Mouse (Mus musculus) MEL (cell line): ENCODE data around the gene Elmsan1. TPM values are rescaled to one million over a fixed set of nuclear protein-coding genes. Genes with fewer than 3 reads are reported as not detected.

Experiments used
- DNase-seq: peaks from one replicate; pipeline ENCODE4 v3.0.0; 2011; ENCODE audit warnings: low read depth, low spot score
- H3K27ac ChIP-seq: 2 replicates; pipeline ENCODE4 v1.5.1; 2012; ENCODE audit warnings: low read depth, mild to moderate bottlenecking, control low read depth, low read length, moderate library complexity; ENCODE audit not compliant: control insufficient read depth
- H3K27me3 ChIP-seq, 2 experiments: fragments of 150-350 bp in 1 of 2; sonication (generic) in 1 of 2; 2 replicates each; pipeline ENCODE4 v1.6.1; 2012; ENCODE audit warnings: low read length in 2 of 2, mild to moderate bottlenecking in 2 of 2, improper control_type of control experiment in 1 of 2, moderate library complexity in 1 of 2; ENCODE audit not compliant: insufficient read depth in 2 of 2, control insufficient read depth in 1 of 2
- H3K36me3 ChIP-seq, 2 experiments: 2 replicates each; pipeline ENCODE4 v1.6.1; 2012 to 2014; ENCODE audit warnings: low read length in 2 of 2, improper control_type of control experiment in 1 of 2, inconsistent platforms in 1 of 2, mild to moderate bottlenecking in 1 of 2; ENCODE audit not compliant: insufficient read depth in 2 of 2, control insufficient read depth in 1 of 2
- H3K4me1 ChIP-seq, 2 experiments: fragments of 150-350 bp in 1 of 2; sonication (generic) in 1 of 2; 2 replicates each; pipeline ENCODE4 v1.6.1; 2012; ENCODE audit warnings: low read length in 2 of 2, improper control_type of control experiment in 1 of 2, mild to moderate bottlenecking in 1 of 2; ENCODE audit not compliant: insufficient read depth in 2 of 2, control insufficient read depth in 1 of 2
- H3K4me3 ChIP-seq, 2 experiments: fragments of 150-350 bp in 1 of 2; sonication (generic) in 1 of 2; 2 replicates each; pipeline ENCODE4 v1.5.1; 2012; ENCODE audit warnings: low read depth in 2 of 2, low read length in 2 of 2, mild to moderate bottlenecking in 2 of 2, moderate library complexity in 2 of 2, control low read depth in 1 of 2, improper control_type of control experiment in 1 of 2; ENCODE audit not compliant: control insufficient read depth in 1 of 2, insufficient read depth in 1 of 2
- H3K79me2 ChIP-seq: 2 replicates; pipeline ENCODE4 v1.6.1; 2012; ENCODE audit warnings: mild to moderate bottlenecking, low read length, moderate library complexity; ENCODE audit not compliant: control insufficient read depth, poor library complexity, insufficient read depth
- H3K9ac ChIP-seq: 2 replicates; pipeline ENCODE4 v1.6.1; 2012; ENCODE audit warnings: low read depth, mild to moderate bottlenecking, control low read depth, low read length, moderate library complexity; ENCODE audit not compliant: control insufficient read depth, poor library complexity, severe bottlenecking
- H3K9me3 ChIP-seq: fragments of 150-350 bp; sonication (generic); replicated peaks from 2 replicates; pipeline ENCODE4 v1.6.1; 2012; ENCODE audit warnings: mild to moderate bottlenecking, low read length, improper control_type of control experiment, moderate library complexity; ENCODE audit not compliant: insufficient read depth
- CHD1 ChIP-seq: IDR thresholded peaks from 2 replicates; pipeline ENCODE4 v1.6.1; 2012; ENCODE audit warnings: low read depth, mild to moderate bottlenecking, inconsistent platforms, low read length, improper control_type of control experiment
- ELF1 ChIP-seq: IDR thresholded peaks from 2 replicates; pipeline ENCODE4 v1.6.1; 2014; ENCODE audit warnings: low read depth, mild to moderate bottlenecking, inconsistent platforms, low read length, improper control_type of control experiment, moderate library complexity
- EP300 ChIP-seq, 2 experiments: IDR thresholded peaks; 2 replicates each; pipeline ENCODE4 v1.6.1; 2011; ENCODE audit warnings: improper control_type of control experiment in 2 of 2, low read length in 2 of 2, low read depth in 1 of 2, mild to moderate bottlenecking in 1 of 2
- ETS1 ChIP-seq: IDR thresholded peaks from 2 replicates; pipeline ENCODE4 v1.6.1; 2012; ENCODE audit warnings: low read depth, mild to moderate bottlenecking, inconsistent platforms, low read length, improper control_type of control experiment, moderate library complexity
- GABPA ChIP-seq: IDR thresholded peaks from 2 replicates; pipeline ENCODE4 v1.6.1; 2012; ENCODE audit warnings: low read depth, mild to moderate bottlenecking, inconsistent platforms, low read length, improper control_type of control experiment, moderate library complexity
- HCFC1 ChIP-seq: IDR thresholded peaks from 2 replicates; pipeline ENCODE4 v1.6.1; 2012; ENCODE audit warnings: low read depth, mild to moderate bottlenecking, inconsistent platforms, low read length, improper control_type of control experiment, moderate library complexity
- JUND ChIP-seq: IDR thresholded peaks from 2 replicates; pipeline ENCODE4 v1.6.1; 2011; ENCODE audit warnings: low read depth, mild to moderate bottlenecking, improper control_type of control experiment, low read length
- MAFK ChIP-seq: IDR thresholded peaks from 2 replicates; pipeline ENCODE4 v1.6.1; 2011; ENCODE audit warnings: low read depth, mild to moderate bottlenecking, low read length, improper control_type of control experiment, borderline replicate concordance
- MAZ ChIP-seq: IDR thresholded peaks from 2 replicates; pipeline ENCODE4 v1.6.1; 2012; ENCODE audit warnings: low read depth, mild to moderate bottlenecking, inconsistent platforms, low read length, improper control_type of control experiment
- NELFE ChIP-seq: IDR thresholded peaks from 2 replicates; pipeline ENCODE4 v1.6.1; 2011; ENCODE audit warnings: low read depth, low read length, improper control_type of control experiment
- NRF1 ChIP-seq: IDR thresholded peaks from 2 replicates; pipeline ENCODE4 v1.6.1; 2014; ENCODE audit warnings: low read depth, mild to moderate bottlenecking, inconsistent platforms, low read length, improper control_type of control experiment, moderate library complexity; ENCODE audit not compliant: poor library complexity, insufficient read depth, severe bottlenecking
- POLR2A ChIP-seq, 2 experiments: IDR thresholded peaks; 2 replicates each; pipeline ENCODE4 v1.6.1; 2011 to 2012; ENCODE audit warnings: low read length in 2 of 2, mild to moderate bottlenecking in 2 of 2, control low read depth in 1 of 2, improper control_type of control experiment in 1 of 2, low read depth in 1 of 2, moderate library complexity in 1 of 2; ENCODE audit not compliant: control insufficient read depth in 1 of 2, insufficient read depth in 1 of 2, poor library complexity in 1 of 2
- POLR2AphosphoS5 ChIP-seq: IDR thresholded peaks from 2 replicates; pipeline ENCODE4 v1.6.1; 2012; ENCODE audit warnings: low read depth, borderline replicate concordance, mild to moderate bottlenecking, inconsistent platforms, low read length, moderate library complexity, mixed read lengths
- RAD21 ChIP-seq: IDR thresholded peaks from 2 replicates; pipeline ENCODE4 v1.6.1; 2011; ENCODE audit warnings: mild to moderate bottlenecking, low read depth, low read length, improper control_type of control experiment
- SIN3A ChIP-seq: IDR thresholded peaks from 2 replicates; pipeline ENCODE4 v1.6.1; 2012; ENCODE audit warnings: low read length, improper control_type of control experiment, inconsistent platforms
- SMC3 ChIP-seq: IDR thresholded peaks from 2 replicates; pipeline ENCODE4 v1.6.1; 2011; ENCODE audit warnings: low read depth, low read length, improper control_type of control experiment
- UBTF ChIP-seq: IDR thresholded peaks from 2 replicates; pipeline ENCODE4 v1.6.1; 2012; ENCODE audit warnings: low read depth, mild to moderate bottlenecking, inconsistent platforms, low read length, improper control_type of control experiment, moderate library complexity, borderline replicate concordance; ENCODE audit not compliant: insufficient read depth
- USF1 ChIP-seq: IDR thresholded peaks from 2 replicates; pipeline ENCODE4 v1.6.1; 2014; ENCODE audit warnings: low read depth, mild to moderate bottlenecking, inconsistent platforms, low read length, improper control_type of control experiment, moderate library complexity
- ZC3H11A ChIP-seq: IDR thresholded peaks from 2 replicates; pipeline ENCODE4 v1.6.1; 2012; ENCODE audit warnings: low read depth, mild to moderate bottlenecking, inconsistent platforms, low read length, improper control_type of control experiment
- ZKSCAN1 ChIP-seq: IDR thresholded peaks from 2 replicates; pipeline ENCODE4 v1.6.1; 2012; ENCODE audit warnings: low read depth, mild to moderate bottlenecking, inconsistent platforms, low read length, improper control_type of control experiment, moderate library complexity
- ZNF384 ChIP-seq: IDR thresholded peaks from 2 replicates; pipeline ENCODE4 v1.6.1; 2012; ENCODE audit warnings: low read depth, mild to moderate bottlenecking, inconsistent platforms, low read length, improper control_type of control experiment
- polyA plus RNA-seq, 2 experiments: library from polyadenylated mRNA; stranded (reverse) in 1 of 2; unstranded in 1 of 2; fragments of >175 nt in 1 of 2; fragments of >200 nt in 1 of 2; gene quantifications; 2 replicates each; pipeline versions ENCODE4 v1.2.1 to v1.2.4; 2012; ENCODE audit warnings: low replicate concordance in 2 of 2, low read depth in 1 of 2; ENCODE audit not compliant: insufficient read length in 2 of 2, insufficient read depth in 1 of 2, missing spikeins in 1 of 2
- total RNA-seq: library from RNA; depleted of rRNA; stranded (reverse); fragments of 300-350 nt; gene quantifications from 2 replicates; pipeline ENCODE4 v1.2.3, GENCODE M21; 2012

Elmsan1 gene
- total and polyA plus RNA-seq, 3 experiments, result 7.7 to 25.3 TPM; not detected in 1

DNA sequence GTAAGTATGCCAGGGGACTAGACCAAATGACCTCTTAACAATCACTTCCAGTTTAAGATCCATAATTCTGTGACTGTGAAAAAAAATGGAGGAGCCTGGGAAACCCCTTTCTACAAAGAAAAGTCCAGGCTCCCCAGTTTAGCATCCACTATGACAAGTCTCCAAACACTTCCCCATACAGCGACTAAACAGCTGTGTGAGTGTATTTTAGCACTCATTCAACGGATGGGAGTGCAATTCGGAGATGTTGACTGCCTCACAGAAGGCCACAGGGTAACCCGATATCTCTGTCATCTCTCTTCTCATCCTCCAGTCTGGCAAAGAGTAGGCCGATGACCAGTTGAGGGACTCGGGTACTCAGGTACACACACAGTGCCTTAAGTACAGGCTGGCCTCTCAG, 23.5 kb downstream of the Elmsan1 start:
- H3K27ac ChIP-seq, result peak overlapping the region; percentile 92; the same call in 1 of the 2 replicates
- peaks cover 51% of the 10 kb centered on the region for H3K79me2 ChIP-seq
- H3K27me3 ChIP-seq, result no peaks in the 10 kb centered on the region
- peak overlapping the region; percentile 83 for H3K9ac ChIP-seq
- no peaks in the 10 kb centered on the region for H3K9me3 ChIP-seq
- TF ChIP-seq JUND, result no peak
- TF ChIP-seq RAD21, result no peak
- TF ChIP-seq NELFE, result 0 out of 2 replicates have a peak, but pooled peaks have one; percentile 19
- no peak for TF ChIP-seq CHD1
- TF ChIP-seq MAFK, result no peak
- TF ChIP-seq, all 39 proteins: peak for 1
- peaks cover 5 to 15% of the 10 kb centered on the region in 2 experiments; a peak in 3 of 4 replicates for H3K4me1 ChIP-seq
- DNase-seq, result peak; percentile 38
- peaks cover 1 to 16% of the 10 kb centered on the region in 2 experiments; a peak in 3 of 4 replicates for H3K36me3 ChIP-seq
- no peak overlapping the region for H3K4me3 ChIP-seq

- Histone ChIP-seq H3K27me3 (no peaks in the 10 kb centered on the region), H3K36me3 (peaks cover 1 to 16% of the 10 kb centered on the region in 2 experiments; a peak in 3 of 4 replicates), H3K4me1 (peaks cover 5 to 20% of the 10 kb centered on the region in 2 experiments; a peak in 3 of 4 replicates), H3K9ac (peak overlapping the region; percentile 83), H3K9me3 (no peaks in the 10 kb centered on the region), H3K4me3 (peak overlapping the region; percentile 57 to 60), H3K79me2 (peaks cover 54% of the 10 kb centered on the region), H3K27ac (peak overlapping the region; percentile 92)
- DNase-seq, result no peak
- TF ChIP-seq EP300 (IDR thresholded peaks at IDR 0.05; ENCODE audit: low read depth in 1 of 2, low read length in 2 of 2), result peak in 1 of 2 experiments; percentile 16; a peak in 1 of 4 replicates
- TF ChIP-seq ZKSCAN1, result no peak
Observed at GRCm38 (mm10) chr12:84194400-84195109, 24.1 kb downstream of the Elmsan1 start.

DNA sequence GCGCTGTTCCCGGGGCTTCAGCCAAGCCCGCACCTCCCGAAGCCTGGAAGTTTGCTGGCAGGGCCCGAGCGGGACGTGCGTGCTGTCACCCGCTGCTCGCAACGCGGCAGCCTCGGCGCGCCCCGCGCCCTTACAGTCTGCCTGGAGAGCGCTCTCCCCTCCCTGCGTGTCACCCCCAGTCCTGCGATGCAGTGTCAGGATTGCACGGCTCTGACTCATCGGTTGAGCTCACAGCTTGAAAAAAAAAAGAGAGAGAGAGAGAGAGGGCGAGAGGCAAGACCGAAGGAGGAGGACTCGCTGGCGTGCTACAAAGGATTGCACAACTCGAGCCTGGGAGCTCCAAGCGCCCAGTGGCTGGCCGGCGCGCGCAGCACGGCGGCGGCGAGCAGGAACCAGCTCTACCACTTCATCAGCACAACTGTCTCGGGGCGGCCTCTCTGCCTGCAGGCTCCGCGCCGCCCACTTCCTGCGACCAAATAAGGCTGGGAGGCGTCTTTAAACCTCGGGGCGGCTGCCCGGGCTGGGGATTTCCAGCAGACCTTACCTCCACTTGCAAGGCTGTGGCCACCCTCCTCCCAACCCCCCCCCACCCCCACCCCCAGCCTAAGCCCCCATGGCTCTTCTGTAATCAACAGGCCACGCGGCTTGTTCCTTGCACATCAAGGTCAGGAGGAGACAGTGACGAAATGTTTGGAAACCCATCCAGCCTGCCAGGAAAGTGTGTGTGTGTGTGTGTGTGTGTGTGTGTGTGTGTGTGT, 24.9 kb downstream of the Elmsan1 start:
- DNase-seq, result peak; percentile 97
- Histone ChIP-seq H3K79me2 (peaks cover 61% of the 10 kb centered on the region), H3K4me1 (peaks cover 5 to 25% of the 10 kb centered on the region in 2 experiments; a peak in 3 of 4 replicates), H3K36me3 (peaks cover 1 to 18% of the 10 kb centered on the region in 2 experiments; a peak in 3 of 4 replicates), H3K27me3 (no peaks in the 10 kb centered on the region), H3K9ac (peak overlapping the region; percentile 96), H3K4me3 (peak overlapping the region; percentile 65 to 77), H3K27ac (peak overlapping the region; percentile 96), H3K9me3 (no peaks in the 10 kb centered on the region)
- no peak for TF ChIP-seq GABPA
- TF ChIP-seq ZNF384, result peak; percentile 73
- no peak; the same call in 1 of the 2 replicates for TF ChIP-seq UBTF
- TF ChIP-seq ZC3H11A, result no peak
- TF ChIP-seq MAZ, result no peak
- peak; percentile 83 for TF ChIP-seq SIN3A
- TF ChIP-seq ELF1, result 0 out of 2 replicates have a peak, but pooled peaks have one; percentile 23
- TF ChIP-seq EP300 (IDR thresholded peaks at IDR 0.05; ENCODE audit: low read depth in 1 of 2, low read length in 2 of 2), result no peak
- TF ChIP-seq SMC3, result no peak
- no peak for TF ChIP-seq MAFK
- peak; percentile 44; the same call in 1 of the 2 replicates for TF ChIP-seq HCFC1
- TF ChIP-seq NRF1, result peak; percentile 56
- no peak for TF ChIP-seq USF1
- no peak for TF ChIP-seq POLR2AphosphoS5
- peak; percentile 51 for TF ChIP-seq ETS1
- TF ChIP-seq POLR2A (IDR thresholded peaks at IDR 0.05; ENCODE audit: control insufficient read depth in 1 of 2, insufficient read depth in 1 of 2, low read depth in 1 of 2, low read length in 2 of 2, poor library complexity in 1 of 2), result peak; percentile 90 to 96
